Mouse (Mus musculus) spleen, postnatal 0 days (tissue): ENCODE data around the gene Actr8. TPM values are rescaled to one million over a fixed set of nuclear protein-coding genes. Genes with fewer than 3 reads are reported as not detected.

Source experiments
- polyA plus RNA-seq: library from polyadenylated mRNA; unstranded; fragments of >200 nt; fragmentation: Nextera tagmentation; extraction: Ambion mirVana; gene quantifications from 2 replicates; pipeline ENCODE4 v1.2.1, GENCODE M21; 2015

The Actr8 gene
- 22.8 and 25.2 TPM in 2 replicates for polyA plus RNA-seq

DNA sequence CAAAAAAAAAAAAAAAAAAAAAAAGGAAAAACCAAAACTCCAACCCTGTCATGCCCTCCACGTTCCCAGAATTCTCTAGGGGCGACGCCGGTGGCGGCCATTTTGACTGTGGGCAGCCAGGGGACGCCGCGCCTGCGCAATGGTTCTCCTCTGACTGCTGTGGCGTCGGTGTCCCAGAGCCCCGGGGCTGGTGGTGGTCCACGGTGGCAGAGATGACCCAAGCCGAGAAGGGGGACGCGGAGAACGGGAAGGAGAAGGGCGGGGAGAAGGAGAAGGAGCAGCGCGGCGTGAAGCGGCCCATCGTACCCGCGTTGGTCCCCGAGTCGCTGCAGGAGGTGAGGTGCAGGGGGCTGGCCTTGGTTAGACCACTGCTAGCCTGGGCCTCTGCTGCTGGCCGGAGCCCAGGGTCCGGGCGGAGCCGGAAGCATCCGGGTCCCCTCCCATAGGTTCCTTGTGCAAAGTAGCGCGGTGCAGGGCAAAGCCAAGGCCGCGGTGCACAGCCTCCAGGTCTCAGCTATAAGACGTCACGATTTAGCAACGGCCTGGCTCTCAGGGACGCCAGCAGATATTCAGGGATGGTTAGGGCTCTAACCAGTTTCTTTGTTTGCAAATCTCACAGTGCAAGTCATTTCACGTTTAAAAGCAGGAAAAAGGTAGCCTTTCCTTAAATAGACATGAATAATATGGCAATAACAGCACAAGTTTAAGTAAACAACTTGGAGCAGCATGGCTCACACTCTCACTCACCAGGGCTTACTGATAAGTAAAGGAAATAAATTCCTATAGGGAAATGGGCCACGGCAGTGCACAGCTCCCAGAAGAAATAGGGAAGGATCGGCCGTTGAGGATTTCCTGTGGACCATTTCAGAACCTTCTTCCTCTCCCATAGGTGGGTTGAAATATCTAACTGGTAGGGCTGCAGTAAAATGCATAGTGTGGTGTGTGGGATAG, at the start of gene Actr8:
Actr8 (plus strand) TSS at position 84 of the 951 bp plus-strand sequence.

DNA sequence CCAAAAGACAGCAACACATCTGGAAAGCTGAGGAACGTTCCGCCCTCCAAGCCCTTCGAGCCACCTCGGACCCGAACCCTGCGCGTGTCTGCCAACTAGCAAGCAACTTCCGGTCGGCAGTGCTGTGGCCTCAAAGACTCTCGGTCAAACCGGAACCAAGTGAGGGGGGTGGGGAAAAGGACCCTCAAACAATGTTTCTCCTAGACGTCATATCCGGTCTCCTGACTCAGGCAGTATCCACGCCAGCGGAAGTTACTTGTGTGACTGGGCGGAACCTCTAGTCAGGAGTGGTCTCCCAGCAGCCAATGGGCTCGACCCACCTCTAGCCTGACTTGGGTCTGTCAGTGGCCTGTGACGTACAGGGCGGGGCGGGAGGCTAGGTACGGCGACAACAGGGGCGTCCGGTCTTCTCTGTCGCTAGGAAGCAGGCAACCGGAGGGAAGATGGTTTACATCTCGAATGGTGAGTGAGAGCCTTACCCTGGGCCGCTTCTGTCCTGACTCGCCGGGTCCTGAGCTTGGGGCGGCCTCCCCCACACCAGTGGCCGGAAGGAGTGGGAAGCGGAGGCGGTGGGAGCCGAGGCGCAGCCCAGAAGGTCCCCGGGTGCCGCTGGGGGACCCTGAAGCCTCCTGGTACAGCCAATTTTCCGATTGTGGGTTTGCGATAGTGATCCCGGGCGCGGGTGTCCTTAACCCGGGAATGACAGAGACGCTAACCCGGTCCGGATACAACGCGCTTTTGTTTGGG, 9.9 kb upstream of the Actr8 start, which contains the start of gene Selenok:
Selenok (plus strand) TSS at position 234 of the 747 bp plus-strand sequence.

DNA sequence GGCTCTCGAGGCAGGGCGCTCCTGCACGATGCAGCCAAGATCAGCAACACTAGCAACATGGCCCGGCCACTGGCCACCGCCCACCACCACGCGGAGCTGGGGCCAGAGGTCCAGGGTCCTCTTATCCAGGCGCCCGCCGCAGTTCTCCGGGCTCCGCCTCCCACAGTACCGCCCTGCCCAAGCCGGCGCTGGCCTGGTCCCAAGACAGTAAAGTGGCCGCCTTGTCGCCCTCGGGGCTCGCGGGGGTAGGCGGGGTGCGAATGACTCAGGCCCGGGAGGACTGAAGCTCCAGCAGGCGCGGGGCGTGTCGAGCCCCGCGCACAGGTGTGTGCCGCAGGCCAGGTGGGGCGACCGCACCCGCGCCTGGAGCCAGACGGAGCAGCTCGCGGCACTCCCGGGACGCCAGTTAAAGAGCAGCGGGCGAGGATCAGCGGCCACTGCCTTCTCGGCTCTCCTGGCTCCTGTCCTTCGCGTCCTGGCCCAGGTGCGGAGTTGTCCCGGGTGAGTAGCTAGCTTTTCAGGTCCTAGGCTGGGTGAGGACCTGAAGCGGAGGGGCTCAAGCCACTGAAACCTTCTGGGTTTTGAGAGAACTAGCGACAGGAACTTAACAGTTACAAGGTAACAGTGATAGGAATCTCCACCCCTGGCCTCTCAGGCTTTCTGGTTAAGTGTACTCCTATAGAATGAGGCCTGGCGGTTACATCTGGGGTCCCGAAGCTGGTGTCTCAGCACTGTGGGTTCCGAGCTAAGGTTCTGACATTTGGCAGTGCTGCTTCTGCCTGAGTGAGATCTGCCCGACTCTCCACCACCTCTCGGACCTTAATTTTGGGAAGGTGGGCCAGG, 30.8 kb downstream of the Actr8 start, which contains the start of the genes Il17rb and Chdh:
Il17rb (minus strand) TSS at position 164 of the 843 bp plus-strand sequence.
Chdh (plus strand) TSS at position 291 of the 843 bp plus-strand sequence.

Other genes starting within 250 kb of the Actr8 start
- 174 and 183 TPM in 2 replicates for gene Selenok, start 10.0 kb upstream of the Actr8 start, polyA plus RNA-seq
- gene Il17rb, start 30.6 kb downstream of the Actr8 start, polyA plus RNA-seq, result 0.57 and 0.82 TPM in 2 replicates
- 0.38 and 0.49 TPM in 2 replicates for gene Chdh, start 30.7 kb downstream of the Actr8 start, polyA plus RNA-seq